Mouse (Mus musculus) MEL (cell line): ENCODE data around the gene Rasal3.

Source experiments
- BHLHE40 ChIP-seq: IDR thresholded peaks from 2 replicates; pipeline ENCODE4 v1.6.1; 2012; ENCODE audit warnings: low read depth, mild to moderate bottlenecking, inconsistent platforms, low read length, improper control_type of control experiment, borderline replicate concordance
- CHD2 ChIP-seq: IDR thresholded peaks from 2 replicates; pipeline ENCODE4 v1.6.1; 2011; ENCODE audit warnings: low read length, improper control_type of control experiment
- CTCF ChIP-seq, 3 experiments: IDR thresholded peaks in 2 of 3; conservative IDR thresholded peaks in 1 of 3; 2 replicates each; pipeline ENCODE4 v1.5.1; 2011 to 2012; ENCODE audit warnings: low read length in 3 of 3, low read depth in 2 of 3, mild to moderate bottlenecking in 2 of 3, improper control_type of control experiment in 1 of 3, inconsistent platforms in 1 of 3, mixed read lengths in 1 of 3, moderate library complexity in 1 of 3; ENCODE audit not compliant: control insufficient read depth in 1 of 3, insufficient read depth in 1 of 3, poor library complexity in 1 of 3, severe bottlenecking in 1 of 3
- MYB ChIP-seq: IDR thresholded peaks from 2 replicates; pipeline ENCODE4 v1.6.1; 2011; ENCODE audit warnings: mild to moderate bottlenecking, low read depth, low read length, improper control_type of control experiment
- POLR2A ChIP-seq, 2 experiments: IDR thresholded peaks; 2 replicates each; pipeline ENCODE4 v1.6.1; 2011 to 2012; ENCODE audit warnings: low read length in 2 of 2, mild to moderate bottlenecking in 2 of 2, control low read depth in 1 of 2, improper control_type of control experiment in 1 of 2, low read depth in 1 of 2, moderate library complexity in 1 of 2; ENCODE audit not compliant: control insufficient read depth in 1 of 2, insufficient read depth in 1 of 2, poor library complexity in 1 of 2
- TCF12 ChIP-seq: IDR thresholded peaks from 2 replicates; pipeline ENCODE4 v1.6.1; 2014; ENCODE audit warnings: low read depth, mild to moderate bottlenecking, inconsistent platforms, low read length, improper control_type of control experiment, moderate library complexity
- ZKSCAN1 ChIP-seq: IDR thresholded peaks from 2 replicates; pipeline ENCODE4 v1.6.1; 2012; ENCODE audit warnings: low read depth, mild to moderate bottlenecking, inconsistent platforms, low read length, improper control_type of control experiment, moderate library complexity
- ZNF384 ChIP-seq: IDR thresholded peaks from 2 replicates; pipeline ENCODE4 v1.6.1; 2012; ENCODE audit warnings: low read depth, mild to moderate bottlenecking, inconsistent platforms, low read length, improper control_type of control experiment

GRCm38 (mm10) chr17:32367706-32368105 lies 35.7 kb downstream of the Rasal3 start:
- TF ChIP-seq CHD2 (no peak), CTCF (IDR thresholded peaks at IDR 0.05 in 2 of 3, conservative IDR thresholded peaks at IDR 0.05 in 1 of 3; ENCODE audit: control insufficient read depth in 1 of 3, insufficient read depth in 1 of 3, low read depth in 2 of 3, low read length in 3 of 3, poor library complexity in 1 of 3, severe bottlenecking in 1 of 3) (no peak), POLR2A (IDR thresholded peaks at IDR 0.05; ENCODE audit: control insufficient read depth in 1 of 2, insufficient read depth in 1 of 2, low read depth in 1 of 2, low read length in 2 of 2, poor library complexity in 1 of 2) (no peak), ZKSCAN1 (no peak), BHLHE40 (no peak), MYB (no peak), TCF12 (no peak), ZNF384 (no peak)
